Mouse (Mus musculus) ES-E14 (cell line): ENCODE results near the gene Acyp2.

ENCODE experiments used
- CHD2 ChIP-seq: IDR thresholded peaks from 2 replicates; pipeline ENCODE4 v1.6.1; 2014; ENCODE audit warnings: mild to moderate bottlenecking, low read depth, low read length, inconsistent platforms
- HCFC1 ChIP-seq: IDR thresholded peaks from 2 replicates; pipeline ENCODE4 v1.6.1; 2012; ENCODE audit warnings: low read length, inconsistent platforms, borderline replicate concordance; ENCODE audit not compliant: insufficient read depth
- MAFK ChIP-seq: IDR thresholded peaks from 2 replicates; pipeline ENCODE4 v1.6.1; 2014; ENCODE audit warnings: mild to moderate bottlenecking, low read depth, low read length, inconsistent platforms; ENCODE audit not compliant: insufficient read depth
- ZNF384 ChIP-seq: IDR thresholded peaks from 2 replicates; pipeline ENCODE4 v1.6.1; 2012; ENCODE audit warnings: low read depth, low read length, inconsistent platforms

GRCm38 (mm10) chr11:30623218-30623617 lies 26.2 kb downstream of the Acyp2 start:
- TF ChIP-seq HCFC1 (no peak), MAFK (no peak), CHD2 (no peak), ZNF384 (no peak)
